ENCODE assay signal across 25 mouse cellular contexts in the genomic region with DNA sequence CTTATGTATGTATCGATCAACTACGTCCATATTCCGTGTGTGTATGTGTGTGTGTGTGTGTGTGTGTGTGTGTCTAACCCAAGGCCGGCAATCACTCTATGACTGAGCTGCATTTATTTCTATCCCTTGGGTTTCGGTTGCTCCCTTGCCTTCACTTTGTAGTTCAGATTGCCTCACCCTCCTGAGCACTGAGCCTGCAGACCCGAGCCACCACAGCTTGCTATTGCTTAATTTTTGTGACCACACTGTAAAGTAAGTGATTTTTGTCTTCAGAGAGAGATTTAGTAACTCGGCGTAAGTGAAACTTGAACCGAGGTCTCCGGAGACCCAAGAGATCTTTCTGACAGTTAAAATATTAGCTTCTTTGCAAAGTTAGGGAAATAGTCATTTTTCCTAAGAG.
DNase-seq lines count a peak whose midpoint lies in the region; ATAC-seq and TF ChIP-seq lines count a peak whose summit lies in the region.
"Had no signal": no experiment of that assay in that cellular context is flagged by ENCODE, and none has a peak within 500 bp of the region (broad histone marks: within the 10 kb centered on the region; RNA-seq: fewer than 3 reads in every experiment).

No protein-coding gene starts in this region.

- H3K27me3 ChIP-seq in forebrain, embryonic 13.5 days = no peaks in the 10 kb centered on the region
- peaks cover 26% of the 10 kb centered on the region for H3K27me3 ChIP-seq in forebrain, embryonic 10.5 days (ENCODE audit: poor library complexity, severe bottlenecking)
- H3K27me3 ChIP-seq in midbrain, embryonic 13.5 days = no peaks in the 10 kb centered on the region
- peaks cover 22% of the 10 kb centered on the region for H3K27me3 ChIP-seq in midbrain, embryonic 10.5 days (ENCODE audit: low read depth, poor library complexity, severe bottlenecking)
- H3K27me3 ChIP-seq in embryonic facial prominence, embryonic 10.5 days (replicated peaks; ENCODE audit: low read depth, poor library complexity, severe bottlenecking) = peaks cover 5% of the 10 kb centered on the region; the same call in 1 of the 2 replicates
- H3K27me3 ChIP-seq in kidney, adult 2 months (replicated peaks; ENCODE audit: control insufficient read depth, insufficient read depth, low read length) = peaks cover 1% of the 10 kb centered on the region; the same call in 1 of the 2 replicates

- H3K36me3 ChIP-seq in forebrain, embryonic 13.5 days (ENCODE audit: poor library complexity, severe bottlenecking) = peaks cover 7% of the 10 kb centered on the region; the same call in 1 of the 2 replicates
- no peaks in the 10 kb centered on the region for H3K36me3 ChIP-seq in forebrain, embryonic 10.5 days (replicated peaks)
- peaks cover 12% of the 10 kb centered on the region; the same call in 1 of the 2 replicates for H3K36me3 ChIP-seq in midbrain, embryonic 13.5 days
- no peaks in the 10 kb centered on the region for H3K36me3 ChIP-seq in midbrain, embryonic 10.5 days
- H3K36me3 ChIP-seq in embryonic facial prominence, embryonic 10.5 days (replicated peaks) = no peaks in the 10 kb centered on the region
- no peaks in the 10 kb centered on the region for H3K36me3 ChIP-seq in kidney, adult 2 months (ENCODE audit: control insufficient read depth, insufficient read depth, low read length)
- H3K36me3 ChIP-seq: embryonic facial prominence, embryonic 13.5 days; heart, embryonic 10.5 days; heart, embryonic 13.5 days; intestine, embryonic 15.5 days had no signal

- 88% methylated on average over 10 of the region's 10 CpGs for WGBS in forebrain, embryonic 13.5 days
- 90% methylated on average over 10 of the region's 10 CpGs for WGBS in forebrain, embryonic 10.5 days
- 81% methylated on average over 10 of the region's 10 CpGs for WGBS in midbrain, embryonic 13.5 days
- 89% methylated on average over 10 of the region's 10 CpGs for WGBS in midbrain, embryonic 10.5 days
- 88% methylated on average over 10 of the region's 10 CpGs for WGBS in embryonic facial prominence, embryonic 10.5 days
- WGBS in kidney, adult 2 months = 82% methylated on average over 10 of the region's 10 CpGs

- DNase-seq in forebrain, embryonic 10.5 days (ENCODE audit: extremely low spot score, low spot score) = no peak
- DNase-seq in midbrain, embryonic 10.5 days (ENCODE audit: low spot score) = no peak
- DNase-seq in embryonic facial prominence, embryonic 10.5 days (ENCODE audit: low spot score) = peak; percentile 7
- DNase-seq in heart, postnatal 4 days = no peak
- no peak for DNase-seq in kidney, adult 2 months
- DNase-seq: adrenal gland, adult 2 months; adrenal gland, postnatal 14 days; cerebellum, adult 11 months; cerebellum, adult 2 months; cerebellum, adult 9-11 months; cerebellum, postnatal 25 days; gastrocnemius, postnatal 14 days; heart, adult 2 months; heart, postnatal 14 days; kidney, adult 11 months had no signal

- H3K4me3 ChIP-seq in forebrain, embryonic 13.5 days = no peak overlapping the region
- H3K4me3 ChIP-seq in forebrain, embryonic 10.5 days = no peak overlapping the region
- no peak overlapping the region for H3K4me3 ChIP-seq in midbrain, embryonic 13.5 days (replicated peaks)
- no peak overlapping the region for H3K4me3 ChIP-seq in midbrain, embryonic 10.5 days
- H3K4me3 ChIP-seq in embryonic facial prominence, embryonic 10.5 days = no peak overlapping the region
- H3K4me3 ChIP-seq in kidney, adult 2 months (ENCODE audit: insufficient read depth, low read depth, low read length) = no peak overlapping the region
- H3K4me3 ChIP-seq: embryonic facial prominence, embryonic 13.5 days; erythroblast, embryonic 14.5 days; heart, adult 2 months; heart, embryonic 10.5 days; heart, embryonic 13.5 days; intestine, embryonic 15.5 days had no signal

- peak overlapping the region; percentile 25; the same call in 1 of the 2 replicates for H3K27ac ChIP-seq in forebrain, embryonic 13.5 days
- H3K27ac ChIP-seq in forebrain, embryonic 10.5 days = no peak overlapping the region
- peak overlapping the region; percentile 44; the same call in 1 of the 2 replicates for H3K27ac ChIP-seq in midbrain, embryonic 13.5 days
- no peak overlapping the region for H3K27ac ChIP-seq in midbrain, embryonic 10.5 days (replicated peaks)
- H3K27ac ChIP-seq in embryonic facial prominence, embryonic 10.5 days (replicated peaks) = no peak overlapping the region
- H3K27ac ChIP-seq in kidney, adult 2 months (ENCODE audit: insufficient read depth, low read depth, low read length) = no peak overlapping the region
- H3K27ac ChIP-seq: embryonic facial prominence, embryonic 13.5 days; heart, adult 2 months; heart, embryonic 10.5 days; heart, embryonic 13.5 days; intestine, embryonic 15.5 days had no signal

- H3K9ac ChIP-seq in forebrain, embryonic 13.5 days = no peak overlapping the region
- H3K9ac ChIP-seq in midbrain, embryonic 13.5 days (replicated peaks) = no peak overlapping the region
- H3K9ac ChIP-seq: embryonic facial prominence, embryonic 13.5 days; heart, embryonic 13.5 days; intestine, embryonic 15.5 days had no signal

- no peak for ATAC-seq in forebrain, embryonic 13.5 days
- no peak for ATAC-seq in midbrain, embryonic 13.5 days
- ATAC-seq: CD4-positive, CD25-positive, alpha-beta regulatory T cell, adult 4 months; forebrain, embryonic 16.5 days; hindbrain, embryonic 16.5 days; intestine, embryonic 15.5 days had no signal

- H3K4me1 ChIP-seq in forebrain, embryonic 13.5 days = peaks cover 28% of the 10 kb centered on the region
- H3K4me1 ChIP-seq in forebrain, embryonic 10.5 days = peaks cover 22% of the 10 kb centered on the region
- peaks cover 29% of the 10 kb centered on the region for H3K4me1 ChIP-seq in midbrain, embryonic 13.5 days (replicated peaks)
- H3K4me1 ChIP-seq in midbrain, embryonic 10.5 days = peaks cover 20% of the 10 kb centered on the region
- H3K4me1 ChIP-seq in embryonic facial prominence, embryonic 10.5 days = peaks cover 19% of the 10 kb centered on the region
- H3K4me1 ChIP-seq in kidney, adult 2 months (ENCODE audit: control insufficient read depth, insufficient read depth, low read length) = no peaks in the 10 kb centered on the region

- no peaks in the 10 kb centered on the region for H3K9me3 ChIP-seq in forebrain, embryonic 13.5 days (replicated peaks)
- no peaks in the 10 kb centered on the region for H3K9me3 ChIP-seq in forebrain, embryonic 10.5 days
- no peaks in the 10 kb centered on the region for H3K9me3 ChIP-seq in midbrain, embryonic 13.5 days
- H3K9me3 ChIP-seq in midbrain, embryonic 10.5 days (replicated peaks) = no peaks in the 10 kb centered on the region
- H3K9me3 ChIP-seq in embryonic facial prominence, embryonic 10.5 days = no peaks in the 10 kb centered on the region
- H3K9me3 ChIP-seq: embryonic facial prominence, embryonic 13.5 days; heart, embryonic 10.5 days; heart, embryonic 13.5 days; intestine, embryonic 15.5 days had no signal

- H3K4me2 ChIP-seq in forebrain, embryonic 13.5 days = no peak overlapping the region
- H3K4me2 ChIP-seq in midbrain, embryonic 13.5 days (replicated peaks) = no peak overlapping the region
- H3K4me2 ChIP-seq: embryonic facial prominence, embryonic 13.5 days; heart, embryonic 13.5 days; intestine, embryonic 15.5 days had no signal

- no peak for TF ChIP-seq CTCF in kidney, adult 2 months (conservative IDR thresholded peaks at IDR 0.05; ENCODE audit: insufficient read depth, insufficient read length, low read depth, low read length)

- no peak for TF ChIP-seq POLR2A in kidney, adult 2 months (IDR thresholded peaks at IDR 0.05; ENCODE audit: low read depth, low read length)

Comparison
In these comparisons a context has a peak if more than half of its experiments do, and no peak if none do; other contexts are left out.
1. H3K27ac ChIP-seq: peak in forebrain, embryonic 13.5 days (single experiment) and midbrain, embryonic 13.5 days (single experiment); none in forebrain, embryonic 10.5 days (single experiment), midbrain, embryonic 10.5 days (single experiment), embryonic facial prominence, embryonic 10.5 days (single experiment) and kidney, adult 2 months (single experiment).